Mouse (Mus musculus) neural tube, embryonic 14.5 days (tissue): ENCODE data around the gene Gm7694. TPM values are rescaled to one million over a fixed set of nuclear protein-coding genes. Genes with fewer than 3 reads are reported as not detected.

Experiments
- ATAC-seq: fragments of 200-750 bp; cut with Nextera tagmentation; 2 replicates; pipeline ENCODE4 v1.8.0; 2017; ENCODE audit warnings: low read depth, mild to moderate bottlenecking, moderate TSS enrichment, moderate library complexity
- H3K27ac ChIP-seq: fragments of 300-500 bp; sonication (generic); 2 replicates; pipeline ENCODE4 v1.5.1; 2014; ENCODE audit warnings: low read depth, mild to moderate bottlenecking, control low read depth, low read length, moderate library complexity, mixed read lengths
- H3K27me3 ChIP-seq: fragments of 300-500 bp; sonication (generic); 2 replicates; pipeline ENCODE4 v1.6.1; 2014; ENCODE audit warnings: low read length; ENCODE audit not compliant: control insufficient read depth, insufficient read depth
- H3K36me3 ChIP-seq: fragments of 300-500 bp; sonication (generic); 2 replicates; pipeline ENCODE4 v1.6.1; 2014; ENCODE audit warnings: low read length, mixed read lengths; ENCODE audit not compliant: control insufficient read depth, insufficient read depth
- H3K4me1 ChIP-seq: fragments of 300-500 bp; sonication (generic); 2 replicates; pipeline ENCODE4 v1.6.1; 2014; ENCODE audit warnings: low read length; ENCODE audit not compliant: control insufficient read depth, insufficient read depth
- H3K4me2 ChIP-seq: fragments of 300-500 bp; sonication (generic); 2 replicates; pipeline ENCODE4 v1.6.1; 2014; ENCODE audit warnings: mild to moderate bottlenecking, low read depth, low read length, control low read depth
- H3K4me3 ChIP-seq: fragments of 300-500 bp; sonication (generic); 2 replicates; pipeline ENCODE4 v1.5.1; 2014; ENCODE audit warnings: low read depth, low read length, control low read depth, mixed read lengths
- H3K9ac ChIP-seq: fragments of 300-500 bp; sonication (generic); replicated peaks from 2 replicates; pipeline ENCODE4 v1.6.1; 2014; ENCODE audit warnings: low read depth, mild to moderate bottlenecking, control low read depth, low read length, mixed read lengths
- H3K9me3 ChIP-seq: fragments of 300-500 bp; sonication (generic); 2 replicates; pipeline ENCODE4 v1.6.1; 2016; ENCODE audit warnings: low read length; ENCODE audit not compliant: control insufficient read depth
- WGBS: fragments of 180-500 bp; shearing (Covaris S2); extraction: QIAGEN DNeasy Blood & Tissue Kit; methylation state at CpG from one replicate; pipeline ENCODE4 v1.1.7; 2014; 5-methylcytosine and 5-hydroxymethylcytosine counted together
- polyA plus RNA-seq: library from polyadenylated mRNA; unstranded; fragments of >200 nt; fragmentation: Nextera tagmentation; extraction: Ambion mirVana; gene quantifications from 2 replicates; pipeline ENCODE4 v1.2.1, GENCODE M21; 2014

Gm7694 gene
- polyA plus RNA-seq, 1 experiment from 2014 or later, result 2.2 TPM

DNA sequence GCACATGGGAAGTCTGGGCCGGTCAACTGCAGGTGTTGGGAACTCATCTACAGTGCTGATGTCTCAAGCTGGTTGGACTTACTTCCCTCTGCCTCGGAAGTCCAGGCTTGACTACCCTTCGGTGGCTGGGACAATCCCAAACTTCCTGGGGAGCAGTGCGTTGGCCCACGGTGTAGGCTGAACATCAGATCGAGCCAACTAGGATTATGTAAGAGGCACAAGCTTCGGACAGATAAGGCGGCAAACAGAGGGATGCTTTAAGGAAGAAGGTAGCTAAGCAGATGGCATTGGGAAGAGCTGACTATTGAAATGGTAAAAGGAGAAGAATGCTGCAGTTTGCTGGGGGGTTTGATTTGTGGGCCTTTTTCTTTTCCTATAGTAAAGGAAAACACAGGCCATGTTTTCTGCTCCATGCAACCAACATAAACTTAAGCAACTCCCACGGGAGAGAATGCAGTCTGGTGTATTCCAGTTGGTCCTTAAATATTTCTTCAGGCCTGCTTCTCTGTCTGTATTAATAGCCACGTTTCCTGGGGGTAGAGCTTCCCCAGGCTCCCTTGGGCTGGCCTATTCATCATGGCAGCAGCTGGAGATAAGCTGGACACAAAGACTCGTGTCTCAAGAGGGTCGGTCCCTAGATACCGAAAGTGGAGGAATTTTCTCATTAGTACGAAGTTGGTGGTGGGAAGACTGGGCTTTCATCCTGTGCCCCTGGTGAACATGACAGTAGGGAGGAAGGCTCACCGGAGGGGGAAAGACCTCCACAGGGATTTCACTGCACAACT, 11.2 kb downstream of the Gm7694 start:
- Histone ChIP-seq H3K9ac (no peak overlapping the region), H3K27me3 (no peaks in the 10 kb centered on the region), H3K36me3 (no peaks in the 10 kb centered on the region), H3K4me1 (no peaks in the 10 kb centered on the region), H3K4me3 (no peak overlapping the region), H3K27ac (no peak overlapping the region), H3K4me2 (no peak overlapping the region), H3K9me3 (no peaks in the 10 kb centered on the region)
- no peak for ATAC-seq
- WGBS, result 67% methylated on average over 15 of the region's 15 CpGs

- Histone ChIP-seq H3K9me3 (no peaks in the 10 kb centered on the region), H3K4me3 (no peak overlapping the region), H3K36me3 (no peaks in the 10 kb centered on the region), H3K27me3 (no peaks in the 10 kb centered on the region), H3K9ac (no peak overlapping the region), H3K27ac (no peak overlapping the region), H3K4me1 (no peaks in the 10 kb centered on the region), H3K4me2 (no peak overlapping the region)
- no peak for ATAC-seq
- 90% methylated on average over 5 of the region's 5 CpGs for WGBS
Measured at GRCm38 (mm10) chr1:170293257-170293656, 12.9 kb downstream of the Gm7694 start.

GRCm38 (mm10) chr1:170292239-170292951, 13.7 kb downstream of the Gm7694 start:
- peak; percentile 75 for ATAC-seq
- Histone ChIP-seq H3K9ac (no peak overlapping the region), H3K9me3 (no peaks in the 10 kb centered on the region), H3K4me3 (no peak overlapping the region), H3K27me3 (no peaks in the 10 kb centered on the region), H3K27ac (no peak overlapping the region), H3K4me1 (no peaks in the 10 kb centered on the region), H3K36me3 (no peaks in the 10 kb centered on the region), H3K4me2 (no peak overlapping the region)
- WGBS, result 47% methylated on average over 9 of the region's 9 CpGs

- 79% methylated on average over 4 of the region's 4 CpGs for WGBS
- Histone ChIP-seq H3K4me3 (no peak overlapping the region), H3K9me3 (no peaks in the 10 kb centered on the region), H3K4me2 (no peak overlapping the region), H3K9ac (no peak overlapping the region), H3K27me3 (no peaks in the 10 kb centered on the region), H3K36me3 (no peaks in the 10 kb centered on the region), H3K4me1 (no peaks in the 10 kb centered on the region), H3K27ac (no peak overlapping the region)
- ATAC-seq, result no peak
Measured at GRCm38 (mm10) chr1:170282415-170283129, 23.6 kb downstream of the Gm7694 start.

GRCm38 (mm10) chr1:170277016-170277415, 29.1 kb downstream of the Gm7694 start, which contains the start of gene Sh2d1b1:
Sh2d1b1 (plus strand) TSS chr1:170277320.
- Histone ChIP-seq H3K27ac (no peak within 1 kb of the TSS), H3K36me3 (no peaks in the 10 kb centered on the region), H3K4me1 (no peaks in the 10 kb centered on the region), H3K27me3 (no peaks in the 10 kb centered on the region), H3K9me3 (no peaks in the 10 kb centered on the region), H3K4me3 (no peak within 1 kb of the TSS), H3K9ac (no peak within 1 kb of the TSS), H3K4me2 (no peak within 1 kb of the TSS)
- 93% methylated on average over 2 of the region's 3 CpGs for WGBS
- no peak for ATAC-seq

DNA sequence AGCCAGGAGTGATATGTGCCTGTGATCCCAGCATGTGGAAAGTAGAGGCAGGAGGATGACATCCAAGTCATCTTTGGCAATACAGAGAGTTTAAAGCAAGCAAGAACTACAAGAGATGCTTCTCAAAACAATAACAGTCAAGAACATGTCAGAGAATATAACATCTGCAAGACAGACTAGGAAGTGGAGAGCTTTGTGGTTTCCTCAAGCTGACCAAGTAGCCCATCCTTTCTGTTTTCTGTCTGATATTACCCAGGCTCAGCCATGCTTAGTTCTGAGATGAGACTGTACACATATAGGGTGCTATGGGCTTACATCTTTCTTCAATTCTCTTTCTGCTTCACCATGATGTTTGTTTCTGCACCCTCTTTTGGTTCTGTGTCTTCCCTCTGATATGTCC, 32.9 kb downstream of the Gm7694 start:
- Histone ChIP-seq H3K36me3 (no peaks in the 10 kb centered on the region), H3K27ac (no peak overlapping the region), H3K4me1 (no peaks in the 10 kb centered on the region), H3K9me3 (no peaks in the 10 kb centered on the region), H3K9ac (no peak overlapping the region), H3K4me2 (no peak overlapping the region), H3K4me3 (no peak overlapping the region), H3K27me3 (no peaks in the 10 kb centered on the region)
- ATAC-seq, result no peak

- H3K4me2 ChIP-seq, result no peak overlapping the region
- no peak for ATAC-seq
- 93% methylated on average over 4 of the region's 4 CpGs for WGBS
Measured at GRCm38 (mm10) chr1:170270696-170271095, 35.4 kb downstream of the Gm7694 start.

GRCm38 (mm10) chr1:170270281-170270680, 35.9 kb downstream of the Gm7694 start:
- ATAC-seq, result no peak
- Histone ChIP-seq H3K9ac (no peak overlapping the region), H3K27me3 (no peaks in the 10 kb centered on the region), H3K4me1 (no peaks in the 10 kb centered on the region), H3K4me2 (no peak overlapping the region), H3K36me3 (no peaks in the 10 kb centered on the region), H3K9me3 (no peaks in the 10 kb centered on the region), H3K27ac (no peak overlapping the region), H3K4me3 (no peak overlapping the region)
- 91% methylated on average over 6 of the region's 6 CpGs for WGBS

More at GRCm38 (mm10) chr1:170270696-170271095, 35.4 kb downstream of the Gm7694 start:
- H3K27ac ChIP-seq, result no peak overlapping the region
- no peak overlapping the region for H3K9ac ChIP-seq
- H3K27me3 ChIP-seq, result no peaks in the 10 kb centered on the region
- H3K9me3 ChIP-seq, result no peaks in the 10 kb centered on the region
- no peaks in the 10 kb centered on the region for H3K36me3 ChIP-seq
- no peaks in the 10 kb centered on the region for H3K4me1 ChIP-seq
- H3K4me3 ChIP-seq, result no peak overlapping the region

DNA sequence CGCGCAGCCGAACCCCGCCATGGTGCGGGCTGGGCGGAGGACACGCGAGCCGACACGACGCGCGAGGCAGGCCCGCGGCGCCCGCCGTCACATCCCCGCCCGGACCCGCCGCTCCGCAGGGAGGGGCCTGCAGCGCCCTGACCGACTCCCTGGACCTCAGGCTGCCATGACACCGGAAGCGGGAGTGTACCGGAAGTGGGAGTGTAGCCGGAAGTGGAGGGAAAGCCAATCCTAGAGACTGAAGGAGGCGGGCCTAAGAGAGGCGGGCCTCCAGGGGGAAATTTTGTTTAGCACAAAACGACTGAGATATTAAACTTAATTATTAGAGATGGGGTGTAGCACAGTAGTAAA, 50.6 kb downstream of the Gm7694 start:
- H3K9ac ChIP-seq, result peak overlapping the region; percentile 78
- peak overlapping the region; percentile 56 for H3K4me2 ChIP-seq
- H3K27ac ChIP-seq, result 0 out of 2 replicates have a peak overlapping the region, but pooled peaks have one; percentile 60
- H3K9me3 ChIP-seq, result no peaks in the 10 kb centered on the region
- no peaks in the 10 kb centered on the region for H3K36me3 ChIP-seq
- peak; percentile 100 for ATAC-seq
- no peaks in the 10 kb centered on the region for H3K27me3 ChIP-seq
- peak overlapping the region; percentile 66 for H3K4me3 ChIP-seq
- no peaks in the 10 kb centered on the region for H3K4me1 ChIP-seq
- 17% methylated on average over 32 of the region's 32 CpGs for WGBS
